Mouse (Mus musculus): ENCODE data around the gene Limch1.

GRCm38 (mm10) chr5:67099393-67100271 is 354.0 kb downstream of the Limch1 start:
- TF ChIP-seq CTCF (IDR thresholded peaks at IDR 0.05; ENCODE audit: low read depth), result no peak
- TF ChIP-seq EP300 (IDR thresholded peaks at IDR 0.05; ENCODE audit: low read depth), result no peak

Data from liver, embryonic 14.5 days (tissue).